Mouse (Mus musculus) lung, embryonic 16.5 days (tissue): ENCODE results near the gene Gpr84. TPM values are rescaled to one million over a fixed set of nuclear protein-coding genes. Genes with fewer than 3 reads are reported as not detected.

Experiments
- ATAC-seq: fragments of 200-750 bp; cut with Nextera tagmentation; 2 replicates; pipeline ENCODE4 v1.8.0; 2017; ENCODE audit warnings: low read depth, mild to moderate bottlenecking, moderate library complexity
- H3K27ac ChIP-seq: fragments of 300-500 bp; sonication (generic); 2 replicates; pipeline ENCODE4 v1.5.1; 2014; ENCODE audit warnings: mild to moderate bottlenecking, control low read depth, low read length
- H3K27me3 ChIP-seq: fragments of 300-500 bp; sonication (generic); 2 replicates; pipeline ENCODE4 v1.6.1; 2014; ENCODE audit warnings: low read depth, low read length, mixed read lengths; ENCODE audit not compliant: control insufficient read depth, insufficient read depth
- H3K36me3 ChIP-seq: fragments of 300-500 bp; sonication (generic); 2 replicates; pipeline ENCODE4 v1.6.1; 2014; ENCODE audit warnings: low read length; ENCODE audit not compliant: control insufficient read depth, insufficient read depth
- H3K4me1 ChIP-seq: fragments of 300-500 bp; sonication (generic); replicated peaks from 2 replicates; pipeline ENCODE4 v1.6.1; 2014; ENCODE audit warnings: low read length, mixed read lengths; ENCODE audit not compliant: control insufficient read depth, insufficient read depth
- H3K4me2 ChIP-seq: fragments of 300-500 bp; sonication (generic); 2 replicates; pipeline ENCODE4 v1.6.1; 2014; ENCODE audit warnings: low read depth, low read length, control low read depth
- H3K4me3 ChIP-seq: fragments of 300-500 bp; sonication (generic); 2 replicates; pipeline ENCODE4 v1.5.1; 2014; ENCODE audit warnings: mild to moderate bottlenecking, low read length, control low read depth
- H3K9ac ChIP-seq: fragments of 300-500 bp; sonication (generic); 2 replicates; pipeline ENCODE4 v1.6.1; 2014; ENCODE audit warnings: low read length, control low read depth
- H3K9me3 ChIP-seq: fragments of 300-500 bp; sonication (generic); 2 replicates; pipeline ENCODE4 v1.6.1; 2016; ENCODE audit warnings: low read length; ENCODE audit not compliant: control insufficient read depth
- WGBS: fragments of 180-500 bp; shearing (Covaris S2); extraction: QIAGEN DNeasy Blood & Tissue Kit; methylation state at CpG from one replicate; pipeline ENCODE4 v1.1.7; 2014; 5-methylcytosine and 5-hydroxymethylcytosine counted together
- polyA plus RNA-seq: library from polyadenylated mRNA; unstranded; fragments of >200 nt; fragmentation: Nextera tagmentation; extraction: Ambion mirVana; gene quantifications from 2 replicates; pipeline ENCODE4 v1.2.1, GENCODE M21; 2015

Gpr84 gene
- polyA plus RNA-seq, 1 experiment from 2014 or later = 0.44 TPM

DNA sequence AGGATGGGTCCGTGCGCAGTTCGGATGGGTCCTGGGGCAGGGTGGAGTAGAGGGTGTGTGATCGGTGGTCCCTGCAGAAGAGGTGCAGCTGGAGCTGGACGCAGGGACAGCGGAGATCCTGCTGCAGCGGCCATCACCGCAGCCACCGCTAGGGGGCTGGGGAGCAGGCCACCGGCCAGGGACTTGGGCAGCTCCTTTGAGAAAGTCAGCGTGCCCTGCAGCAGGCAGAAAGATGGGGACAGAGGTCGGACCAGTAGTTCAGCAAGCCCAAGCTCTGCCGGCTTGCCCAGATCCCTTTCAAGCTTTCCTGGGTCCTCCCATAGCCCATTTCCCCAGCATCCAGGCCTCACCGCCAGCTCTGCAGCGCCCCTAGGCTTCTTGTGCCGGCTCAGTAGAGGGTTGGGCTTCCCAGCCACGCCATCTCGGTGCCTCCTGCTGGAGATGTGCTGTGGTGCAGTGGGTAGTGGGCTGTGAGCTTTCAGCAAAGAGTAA, 4.6 kb upstream of the Gpr84 start:
- peak; percentile 74 for ATAC-seq
- Histone ChIP-seq H3K36me3 (0 out of 2 replicates have a peak, but pooled peaks cover 6% of the 10 kb centered on the region), H3K27ac (no peak overlapping the region), H3K4me1 (peaks cover 32% of the 10 kb centered on the region), H3K9me3 (no peaks in the 10 kb centered on the region), H3K4me2 (peak overlapping the region; percentile 63), H3K4me3 (peak overlapping the region; percentile 38), H3K27me3 (no peaks in the 10 kb centered on the region), H3K9ac (peak overlapping the region; percentile 59)
- 7% methylated on average over 18 of the region's 18 CpGs for whole genome bisulfite sequencing

- H3K9me3 ChIP-seq = no peaks in the 10 kb centered on the region
- peak overlapping the region; percentile 47; the same call in 1 of the 2 replicates for H3K9ac ChIP-seq
- H3K4me2 ChIP-seq = peak overlapping the region; percentile 63
- no peak overlapping the region for H3K27ac ChIP-seq
- 0 out of 2 replicates have a peak, but pooled peaks cover 6% of the 10 kb centered on the region for H3K36me3 ChIP-seq
- peak overlapping the region; percentile 38 for H3K4me3 ChIP-seq
- H3K27me3 ChIP-seq = peaks cover 1% of the 10 kb centered on the region; the same call in 1 of the 2 replicates
- ATAC-seq = 0 out of 2 replicates have a peak, but pooled peaks have one; percentile 10
- H3K4me1 ChIP-seq = peaks cover 32% of the 10 kb centered on the region
- WGBS = 47% methylated on average over 22 of the region's 22 CpGs
These were observed 3.8 kb upstream of the Gpr84 start for GRCm38 (mm10) chr15:103314181-103314580.

- H3K27ac ChIP-seq = peak overlapping the region; percentile 43; the same call in 1 of the 2 replicates
- peak overlapping the region; percentile 38; the same call in 1 of the 2 replicates for H3K4me3 ChIP-seq
- H3K27me3 ChIP-seq = peaks cover 3% of the 10 kb centered on the region; the same call in 1 of the 2 replicates
- H3K9me3 ChIP-seq = no peaks in the 10 kb centered on the region
- 16% methylated on average over 18 of the region's 18 CpGs for WGBS
- H3K36me3 ChIP-seq = 0 out of 2 replicates have a peak, but pooled peaks cover 6% of the 10 kb centered on the region
- peaks cover 35% of the 10 kb centered on the region for H3K4me1 ChIP-seq
- peak overlapping the region; percentile 63 for H3K4me2 ChIP-seq
- no peak for ATAC-seq
- peak overlapping the region; percentile 47; the same call in 1 of the 2 replicates for H3K9ac ChIP-seq
These were observed 3.2 kb upstream of the Gpr84 start for GRCm38 (mm10) chr15:103313495-103314095.

DNA sequence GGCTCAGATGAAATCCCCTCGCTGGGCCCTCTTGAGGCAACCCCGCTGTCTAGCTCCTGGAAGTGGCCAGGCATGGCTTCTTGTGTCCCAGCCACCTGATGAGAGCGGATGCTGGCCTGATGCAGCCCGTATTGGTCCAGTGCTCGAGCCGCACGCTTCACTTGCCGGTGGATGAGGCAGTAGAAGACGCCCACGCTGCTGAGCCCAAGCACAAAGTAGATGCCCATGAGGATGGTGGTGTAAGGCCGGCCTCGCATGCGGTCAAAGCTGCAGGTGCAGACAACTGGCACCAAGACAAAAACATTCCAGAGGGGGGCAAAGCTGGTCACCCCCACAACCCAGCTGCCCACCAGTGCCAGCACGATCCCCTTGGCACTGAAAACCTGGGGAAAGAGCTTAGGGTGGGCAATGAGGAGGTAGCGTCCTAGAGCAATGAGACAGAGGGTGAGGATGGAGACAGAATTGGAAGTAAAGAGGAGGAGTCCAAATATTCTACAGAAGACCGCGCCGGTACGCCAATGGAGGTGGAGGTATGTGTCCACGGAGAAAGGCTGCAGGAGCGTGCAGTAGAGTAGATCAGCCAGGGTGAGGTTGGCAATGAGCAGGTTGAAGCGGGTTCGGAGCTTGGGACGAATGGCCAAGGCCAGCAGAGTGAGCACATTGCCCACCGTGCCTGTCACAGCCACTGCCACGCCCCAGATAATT, 1.4 kb downstream of the Gpr84 start:
- Histone ChIP-seq H3K9me3 (no peaks in the 10 kb centered on the region), H3K27ac (no peak overlapping the region), H3K4me3 (no peak overlapping the region), H3K27me3 (peaks cover 3% of the 10 kb centered on the region; the same call in 1 of the 2 replicates), H3K36me3 (no peaks in the 10 kb centered on the region), H3K4me2 (peak overlapping the region; percentile 9), H3K4me1 (peaks cover 37% of the 10 kb centered on the region), H3K9ac (peak overlapping the region; percentile 53)
- no peak for ATAC-seq
- WGBS = 62% methylated on average over 26 of the region's 26 CpGs

GRCm38 (mm10) chr15:103308056-103308875, 2.1 kb downstream of the Gpr84 start:
- peaks cover 37% of the 10 kb centered on the region for H3K4me1 ChIP-seq
- no peak overlapping the region for H3K4me3 ChIP-seq
- H3K9ac ChIP-seq = peak overlapping the region; percentile 53
- WGBS = 31% methylated on average over 28 of the region's 28 CpGs
- no peak overlapping the region for H3K27ac ChIP-seq
- H3K4me2 ChIP-seq = peak overlapping the region; percentile 9
- ATAC-seq = no peak
- H3K36me3 ChIP-seq = no peaks in the 10 kb centered on the region
- H3K9me3 ChIP-seq = no peaks in the 10 kb centered on the region
- peaks cover 3% of the 10 kb centered on the region; the same call in 1 of the 2 replicates for H3K27me3 ChIP-seq

DNA sequence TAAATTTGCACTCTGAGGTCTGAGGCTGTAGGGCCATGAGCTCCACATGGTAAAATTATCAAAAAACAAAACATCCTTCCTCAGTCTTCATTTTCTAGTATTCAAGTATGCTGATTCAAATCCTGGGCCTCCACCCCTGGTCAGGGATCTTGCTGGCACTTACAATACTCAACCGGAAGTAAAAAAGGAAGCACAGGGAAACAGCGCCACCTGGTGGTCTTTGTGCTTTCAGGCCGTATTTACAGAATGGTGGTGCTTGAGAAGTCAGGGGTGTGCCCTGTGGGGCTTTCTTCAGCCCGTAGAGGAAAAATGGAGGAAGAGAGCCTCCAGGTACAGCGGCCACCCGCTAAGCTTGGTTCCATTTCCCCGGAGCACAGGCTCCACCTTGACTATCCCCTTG, 3.3 kb downstream of the Gpr84 start:
- H3K36me3 ChIP-seq = no peaks in the 10 kb centered on the region
- no peak for ATAC-seq
- H3K27ac ChIP-seq = peak overlapping the region; percentile 51
- peaks cover 47% of the 10 kb centered on the region for H3K4me1 ChIP-seq
- H3K9ac ChIP-seq = peak overlapping the region; percentile 51
- WGBS = 2% methylated on average over 7 of the region's 7 CpGs
- peak overlapping the region; percentile 41 for H3K4me2 ChIP-seq
- no peaks in the 10 kb centered on the region for H3K9me3 ChIP-seq
- H3K27me3 ChIP-seq = peaks cover 3% of the 10 kb centered on the region; the same call in 1 of the 2 replicates
- no peak overlapping the region for H3K4me3 ChIP-seq

DNA sequence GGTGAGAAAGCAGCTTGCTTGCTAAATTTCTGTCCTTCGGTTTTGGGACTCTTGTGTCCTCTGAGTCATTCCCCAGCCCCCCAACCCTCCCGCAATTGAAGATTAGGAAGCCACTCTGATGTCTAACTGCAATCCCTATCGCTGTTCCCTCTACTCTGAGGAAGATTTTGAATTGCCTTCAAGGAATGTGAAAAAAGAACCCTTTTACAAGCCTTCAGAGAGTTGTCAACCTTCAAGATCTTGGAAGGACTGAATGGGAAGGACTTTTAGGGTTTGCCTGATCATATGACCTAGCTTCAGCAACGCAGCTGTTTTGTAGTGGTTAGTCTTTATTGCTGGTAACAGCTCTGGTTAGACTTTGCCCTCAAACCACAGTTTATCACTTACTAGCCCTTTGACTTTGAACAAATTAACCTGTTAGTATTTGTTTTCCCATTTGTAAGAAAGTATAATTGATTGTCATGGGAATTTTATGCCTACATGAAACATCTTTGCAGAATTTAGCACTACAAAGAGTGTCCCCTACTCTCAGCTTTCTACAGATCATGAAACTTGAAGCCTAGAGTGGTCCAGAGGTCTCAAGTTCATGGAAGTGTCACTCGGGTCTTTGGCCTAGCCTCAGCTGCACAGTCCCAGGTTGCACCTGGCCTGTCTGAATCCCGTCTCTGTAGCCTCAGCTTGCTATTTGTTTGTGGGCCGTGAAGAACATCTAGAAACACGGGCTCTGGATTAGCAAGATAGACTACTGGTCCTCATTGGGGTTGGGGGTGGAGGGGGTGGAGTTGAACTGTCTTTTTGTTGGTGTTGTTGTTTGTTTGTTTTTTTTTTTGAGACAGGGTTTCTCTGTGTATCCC, 4.4 kb downstream of the Gpr84 start:
- no peaks in the 10 kb centered on the region for H3K9me3 ChIP-seq
- no peaks in the 10 kb centered on the region for H3K36me3 ChIP-seq
- H3K4me1 ChIP-seq = peaks cover 58% of the 10 kb centered on the region
- peak overlapping the region; percentile 65 for H3K4me2 ChIP-seq
- peaks cover 3% of the 10 kb centered on the region; the same call in 1 of the 2 replicates for H3K27me3 ChIP-seq
- ATAC-seq = no peak
- peak overlapping the region; percentile 53 for H3K4me3 ChIP-seq
- peak overlapping the region; percentile 96 for H3K27ac ChIP-seq
- WGBS = 31% methylated on average over 8 of the region's 8 CpGs
- peak overlapping the region; percentile 81 for H3K9ac ChIP-seq

DNA sequence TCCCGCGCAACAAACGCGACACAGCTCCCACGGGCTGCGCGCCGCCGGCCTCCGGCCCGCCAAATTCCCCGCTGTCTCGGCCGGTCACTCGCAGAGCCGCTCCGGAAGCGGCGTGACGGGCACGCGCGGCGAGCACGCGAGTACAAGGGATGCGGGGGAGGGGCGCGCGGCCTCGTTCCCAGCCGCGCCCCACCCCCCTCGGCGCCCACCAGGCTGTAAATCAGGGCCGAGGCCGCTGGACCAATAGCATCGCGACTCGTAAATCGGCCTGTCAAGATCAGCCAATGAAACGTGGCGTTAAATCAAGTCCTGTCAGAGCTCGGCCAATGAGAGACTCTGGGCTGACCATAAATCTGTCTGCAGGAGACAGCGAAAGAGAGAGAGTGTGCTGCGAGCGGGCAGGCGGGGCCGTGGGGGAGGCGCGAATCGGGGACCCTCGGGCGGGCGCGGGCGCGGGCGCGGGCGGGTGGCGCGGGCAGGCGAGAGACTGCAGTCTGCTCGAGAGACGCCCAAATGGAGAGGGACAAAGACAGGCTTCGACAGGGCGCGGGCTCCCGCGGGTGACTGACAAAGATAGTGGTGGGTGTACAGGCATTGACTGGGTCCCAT, 5.2 kb downstream of the Gpr84 start:
- Histone ChIP-seq H3K9me3 (no peaks in the 10 kb centered on the region), H3K4me2 (peak overlapping the region; percentile 65), H3K4me1 (peaks cover 66% of the 10 kb centered on the region), H3K4me3 (peak overlapping the region; percentile 53), H3K27ac (peak overlapping the region; percentile 96), H3K27me3 (peaks cover 3% of the 10 kb centered on the region; the same call in 1 of the 2 replicates), H3K36me3 (no peaks in the 10 kb centered on the region), H3K9ac (peak overlapping the region; percentile 81)
- peak; percentile 96 for ATAC-seq
- WGBS = 1% methylated on average over 66 of the region's 71 CpGs
